Mouse (Mus musculus): Measurements from ENCODE around the gene Syk. TPM values are rescaled to one million over a fixed set of nuclear protein-coding genes. Genes with fewer than 3 reads are reported as not detected.

The Syk gene
- polyA plus RNA-seq, 2 experiments from 2014 or later: 0.63 to 1.4 TPM

- ATAC-seq: no peak
These were observed 19.8 kb downstream of the Syk start for GRCm38 (mm10) chr13:52602752-52603151.

- no peak for ATAC-seq
These were observed 20.9 kb downstream of the Syk start for GRCm38 (mm10) chr13:52603704-52604349.

- ATAC-seq: no peak
These were observed 22.0 kb downstream of the Syk start for GRCm38 (mm10) chr13:52605006-52605405.

GRCm38 (mm10) chr13:52605911-52606310 is 22.9 kb downstream of the Syk start:
- no peak for ATAC-seq

GRCm38 (mm10) chr13:52606656-52607275 is 23.8 kb downstream of the Syk start:
- no peak for ATAC-seq

- ATAC-seq: no peak
These were observed 25.0 kb downstream of the Syk start for GRCm38 (mm10) chr13:52607964-52608363.

GRCm38 (mm10) chr13:52610463-52610862 is 27.5 kb downstream of the Syk start:
- ATAC-seq: no peak

- no peak for ATAC-seq
These were observed 30.3 kb downstream of the Syk start for GRCm38 (mm10) chr13:52613266-52613665.

- peak; percentile 14 for ATAC-seq
These were observed 32.1 kb downstream of the Syk start for GRCm38 (mm10) chr13:52615085-52615484.

- no peak for ATAC-seq
These were observed 34.2 kb downstream of the Syk start for GRCm38 (mm10) chr13:52617096-52617714.

- ATAC-seq: no peak
These were observed 35.6 kb downstream of the Syk start for GRCm38 (mm10) chr13:52618592-52618991.

GRCm38 (mm10) chr13:52619482-52619881 is 36.5 kb downstream of the Syk start:
- ATAC-seq: no peak

GRCm38 (mm10) chr13:52624038-52624437 is 41.1 kb downstream of the Syk start:
- ATAC-seq: no peak

- ATAC-seq: no peak
These were observed 45.6 kb downstream of the Syk start for GRCm38 (mm10) chr13:52628602-52629001.

GRCm38 (mm10) chr13:52631624-52632023 is 48.7 kb downstream of the Syk start:
- ATAC-seq: no peak

GRCm38 (mm10) chr13:52635484-52635883 is 52.5 kb downstream of the Syk start:
- no peak for ATAC-seq

- ATAC-seq: no peak
These were observed 53.3 kb downstream of the Syk start for GRCm38 (mm10) chr13:52636176-52636748.

- no peak for ATAC-seq
These were observed 63.6 kb downstream of the Syk start for GRCm38 (mm10) chr13:52646566-52646965.

- ATAC-seq: no peak
These were observed 65.2 kb downstream of the Syk start for GRCm38 (mm10) chr13:52647996-52648712.

- ATAC-seq: no peak
These were observed 66.9 kb downstream of the Syk start for GRCm38 (mm10) chr13:52649791-52650418.

- ATAC-seq: no peak
These were observed 68.6 kb downstream of the Syk start for GRCm38 (mm10) chr13:52651383-52652252.

GRCm38 (mm10) chr13:52652253-52652628 is 69.3 kb downstream of the Syk start:
- ATAC-seq: no peak
